Mouse (Mus musculus): ENCODE data around the gene Clmn.

DNA sequence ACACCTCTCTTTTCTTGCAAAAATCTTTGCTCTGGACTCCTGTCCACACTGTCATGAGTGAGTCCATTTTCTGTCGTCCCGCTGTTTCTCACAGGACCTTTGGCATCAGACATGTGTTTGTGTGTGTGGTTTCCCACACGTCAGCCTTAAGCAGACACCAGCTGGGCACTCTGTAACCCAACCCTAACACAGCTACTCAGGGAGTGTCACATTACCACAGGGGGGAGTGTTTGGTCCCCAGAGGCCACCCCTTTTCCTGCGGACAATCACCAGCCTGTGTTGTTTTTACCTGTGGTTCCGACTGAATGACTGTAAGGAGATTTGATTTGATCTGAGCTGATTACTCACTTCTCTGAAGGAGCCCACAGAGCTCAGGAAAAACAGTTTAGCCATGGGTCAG, 39.3 kb upstream of the Clmn start:
- TF ChIP-seq CTCF (IDR thresholded peaks at IDR 0.05; ENCODE audit: low read depth) (no peak), EP300 (IDR thresholded peaks at IDR 0.05; ENCODE audit: low read depth) (no peak)

Measured in heart, postnatal 0 days (tissue).